Mouse (Mus musculus) cerebellum, adult (tissue): Measurements from ENCODE around the gene Zfand3.

ENCODE experiments used
- ATAC-seq: cut with Nextera tagmentation; 2 replicates; pipeline ENCODE4 v1.9.2; 2017; ENCODE audit warnings: mild to moderate bottlenecking, moderate library complexity, mixed read lengths; ENCODE audit not compliant: insufficient number of reproducible peaks, low FRiP score, low TSS enrichment

The Zfand3 gene

DNA sequence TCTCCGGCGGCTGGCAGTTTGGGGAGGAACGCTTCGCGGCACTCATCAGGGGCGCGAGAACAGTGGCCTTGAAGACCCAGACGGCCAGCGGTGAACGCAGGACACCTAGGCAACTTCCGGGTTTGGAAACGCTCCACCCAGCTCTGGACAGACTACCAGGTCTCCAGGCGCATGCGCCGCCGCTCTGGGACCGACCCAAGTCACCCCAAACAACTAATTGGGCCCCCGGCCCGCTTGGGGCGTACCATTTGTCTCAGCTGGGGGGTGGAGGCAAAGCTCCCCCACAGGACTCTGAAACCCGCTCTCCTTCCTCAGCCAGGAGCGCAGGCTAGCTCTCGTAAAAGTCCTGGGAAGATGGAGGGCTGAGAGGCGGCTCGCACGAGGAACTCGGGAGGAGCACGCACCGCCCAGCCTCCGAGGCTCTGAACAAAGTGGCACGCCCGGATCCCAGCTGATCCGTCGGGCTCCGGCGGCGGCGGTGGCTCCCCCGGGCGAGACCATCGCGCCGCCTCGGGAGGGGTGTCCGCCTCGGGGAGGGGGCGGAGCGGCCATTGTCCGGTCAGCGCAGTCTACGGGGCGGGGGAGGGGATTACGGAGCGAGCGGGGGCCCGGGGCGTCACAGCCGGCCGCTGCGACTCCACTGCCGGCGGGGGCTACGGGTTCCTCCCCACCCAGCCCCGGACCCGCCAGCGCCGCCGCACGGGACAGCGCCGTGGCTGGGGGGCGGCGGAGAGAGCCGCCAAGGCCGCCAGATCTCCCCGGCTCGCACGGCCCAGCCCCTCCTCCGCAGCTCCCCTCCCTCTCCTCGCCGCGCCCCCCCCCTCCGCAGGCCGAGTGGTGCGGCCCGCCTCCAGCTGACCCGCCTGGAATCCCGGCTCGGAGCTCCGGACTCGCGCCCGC is at the start of gene Zfand3:
Gene Zfand3, plus strand, starts transcription at position 531 of the 900 bp plus-strand sequence.
- ATAC-seq, result peak; percentile 91

DNA sequence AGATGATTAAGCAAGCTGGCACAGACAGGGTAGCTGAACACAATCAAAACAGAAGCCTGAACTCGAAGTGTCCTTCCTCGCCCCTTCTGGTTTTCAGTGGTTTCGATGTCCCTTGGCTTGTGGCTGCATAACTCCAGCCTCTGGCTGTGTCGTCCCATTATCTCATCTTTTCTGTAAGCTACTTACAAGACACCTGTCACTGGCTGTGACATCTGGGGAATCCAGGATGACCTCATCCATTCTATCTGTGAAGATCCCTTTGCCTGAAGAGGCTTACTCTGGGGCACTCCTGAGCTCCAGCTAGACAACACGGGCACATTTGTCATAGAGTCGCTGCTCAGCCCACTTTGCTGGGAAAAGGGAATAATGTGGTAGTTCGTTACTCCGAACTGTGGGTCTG is 48.7 kb upstream of the Zfand3 start:
- ATAC-seq, result no peak

DNA sequence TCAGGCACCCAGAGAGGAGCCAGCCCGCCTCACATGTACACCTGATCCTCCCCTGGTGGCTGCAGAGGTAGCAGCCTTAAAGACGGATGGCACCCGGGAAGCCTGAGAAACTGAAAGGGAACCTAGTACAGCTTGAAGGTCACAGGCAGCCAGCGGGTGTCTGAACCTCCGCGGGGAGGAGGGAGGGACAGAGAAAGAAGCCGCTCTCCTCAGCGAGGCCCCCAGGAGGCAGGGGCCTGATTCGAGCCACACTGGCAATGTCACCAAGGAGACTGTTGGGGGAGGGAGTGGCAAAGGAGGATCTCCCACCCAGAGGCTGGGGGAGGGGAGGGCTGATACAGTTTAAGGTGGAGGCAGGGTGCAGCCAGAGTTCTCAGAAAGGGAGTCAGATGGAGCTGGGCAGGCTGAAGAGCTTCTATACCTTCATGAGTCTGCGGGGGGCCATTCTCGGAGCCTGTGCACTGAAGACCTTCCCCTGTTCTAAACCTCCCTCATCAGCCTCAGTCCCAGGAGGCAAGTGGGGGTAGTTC is 40.7 kb upstream of the Zfand3 start:
- ATAC-seq, result no peak

DNA sequence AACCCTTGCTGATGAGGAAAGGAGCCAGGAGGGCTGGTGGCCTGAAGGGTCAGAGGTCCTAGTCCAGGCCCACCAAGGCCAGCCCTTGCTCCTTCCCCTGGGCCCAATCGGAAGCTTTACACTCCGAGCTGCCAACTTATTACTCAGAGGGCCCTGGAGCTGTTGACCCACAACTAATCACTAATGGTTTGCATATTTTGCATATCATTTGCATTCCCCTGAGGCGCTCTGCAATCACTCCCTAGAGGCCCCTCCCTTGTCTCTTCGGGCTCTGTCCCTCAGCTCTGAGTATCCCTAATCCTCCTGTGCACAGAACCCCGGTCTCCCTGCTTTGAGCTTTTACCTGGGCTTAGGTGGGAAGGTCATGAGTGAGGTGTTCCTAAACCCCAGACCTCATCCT is 39.0 kb upstream of the Zfand3 start:
- no peak for ATAC-seq

DNA sequence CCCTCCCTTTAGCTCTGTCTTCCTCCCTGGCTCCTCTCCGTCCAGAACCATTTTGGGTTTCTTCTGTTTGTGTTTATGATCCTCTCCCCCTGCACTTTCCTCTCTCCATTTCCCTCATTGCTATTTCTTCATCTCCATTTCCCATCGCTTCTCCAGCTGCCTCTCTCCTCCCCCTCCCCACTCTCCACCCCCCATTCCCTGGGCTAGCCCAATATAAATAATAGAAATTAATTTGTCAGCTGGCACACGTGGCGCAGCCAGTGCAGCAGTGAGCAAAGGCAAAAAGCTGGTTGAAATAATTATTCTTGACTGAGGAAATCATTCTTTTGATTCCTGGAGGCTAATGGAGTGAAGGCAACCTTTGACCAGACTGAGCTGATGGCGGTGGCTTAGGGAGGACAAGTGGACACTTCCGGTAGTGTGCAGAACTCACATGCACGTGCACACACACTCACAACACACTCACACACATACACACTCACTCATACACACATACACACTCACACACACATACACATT is 34.4 kb upstream of the Zfand3 start, which contains the start of gene Mdga1:
Gene Mdga1, minus strand, starts transcription at position 51 of the 519 bp plus-strand sequence.
- ATAC-seq, result no peak

DNA sequence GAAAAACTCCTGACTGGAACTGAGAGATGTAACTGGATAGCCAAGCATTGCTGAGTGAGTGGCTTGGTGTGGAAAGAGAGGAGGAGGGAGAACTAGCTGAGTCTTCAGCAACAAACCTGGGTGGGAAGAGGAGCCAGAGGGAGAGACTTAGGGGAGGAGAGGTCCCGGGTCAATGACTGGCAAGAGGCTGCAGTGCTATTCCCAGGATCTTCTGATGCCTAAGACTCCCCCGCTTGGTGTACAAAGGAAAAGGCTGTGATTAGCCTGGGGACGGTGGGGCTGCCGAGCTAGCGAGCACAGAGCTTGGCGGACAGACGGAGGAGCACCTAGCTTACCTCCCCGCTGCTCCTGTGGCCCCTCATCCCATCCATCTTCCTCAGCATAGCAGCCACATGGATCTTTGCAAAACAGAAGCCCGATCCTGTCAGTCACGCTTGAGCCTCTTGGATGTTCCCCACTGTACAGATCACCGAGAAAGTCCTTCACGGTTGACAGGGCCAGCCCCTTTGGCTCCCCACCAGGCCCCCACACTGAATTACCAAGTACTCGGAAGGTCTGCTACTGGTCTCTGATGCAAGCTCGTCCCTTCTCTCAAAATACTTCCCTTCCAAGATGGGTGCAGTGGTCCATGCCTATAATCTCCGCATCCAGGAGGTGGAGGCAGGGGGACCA is 32.6 kb upstream of the Zfand3 start:
- ATAC-seq, result no peak

DNA sequence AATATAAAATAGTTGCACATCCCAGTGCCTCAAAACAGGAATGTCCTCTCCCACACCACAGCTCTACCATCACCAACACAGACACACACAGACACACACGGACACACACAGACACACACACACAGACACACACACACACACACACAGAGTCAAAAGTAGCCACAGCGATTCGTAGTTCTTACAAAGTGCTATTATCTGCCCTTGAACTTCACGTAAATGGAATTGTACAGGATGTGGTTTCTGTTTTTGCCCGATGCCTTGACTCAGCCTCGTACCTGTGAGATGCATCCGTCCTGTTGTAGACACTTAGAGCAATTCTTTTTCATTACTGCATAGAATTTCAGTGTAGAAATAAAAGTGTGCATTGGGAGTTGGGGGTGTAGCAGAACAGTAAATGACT is 31.3 kb upstream of the Zfand3 start:
- ATAC-seq, result no peak

DNA sequence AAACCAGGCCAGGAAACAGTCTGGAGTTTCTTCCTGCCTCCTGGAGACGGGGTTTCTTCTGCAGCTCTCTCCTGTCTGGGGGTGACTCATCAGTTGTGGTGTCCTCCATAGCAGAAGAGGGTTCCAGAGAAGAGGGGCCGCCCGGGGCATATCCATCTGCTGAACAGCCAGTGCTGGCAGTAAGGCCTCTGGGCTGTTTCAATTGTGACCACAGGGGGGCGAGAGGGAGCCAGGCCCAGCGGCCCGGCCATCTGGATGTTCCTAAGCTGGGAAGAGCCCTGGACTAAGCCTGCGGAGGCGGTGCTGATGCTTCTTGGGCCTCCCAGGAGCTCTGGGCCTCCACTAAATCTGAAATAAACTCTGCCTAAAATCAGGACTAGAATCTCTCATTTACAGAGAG is 28.8 kb upstream of the Zfand3 start:
- peak; percentile 96 for ATAC-seq

DNA sequence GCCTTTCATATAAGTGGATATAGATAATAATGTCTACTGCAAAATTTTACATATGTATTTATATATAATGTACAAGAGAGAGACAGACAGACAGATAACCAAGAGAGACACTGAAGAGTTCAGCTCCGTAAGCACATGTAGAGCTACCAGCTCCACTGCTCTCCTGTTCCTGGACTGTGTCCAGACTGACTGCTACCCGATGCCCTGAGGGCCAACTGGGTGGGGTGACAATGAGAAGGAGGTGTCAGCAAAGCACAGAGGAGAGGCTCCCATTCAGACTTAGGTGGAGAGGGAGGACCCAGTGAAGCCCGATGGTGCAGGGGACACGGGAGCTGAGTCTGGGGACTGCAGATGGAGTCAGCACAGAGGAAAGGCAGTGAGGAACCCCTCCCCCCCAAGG is 25.5 kb upstream of the Zfand3 start:
- no peak for ATAC-seq

DNA sequence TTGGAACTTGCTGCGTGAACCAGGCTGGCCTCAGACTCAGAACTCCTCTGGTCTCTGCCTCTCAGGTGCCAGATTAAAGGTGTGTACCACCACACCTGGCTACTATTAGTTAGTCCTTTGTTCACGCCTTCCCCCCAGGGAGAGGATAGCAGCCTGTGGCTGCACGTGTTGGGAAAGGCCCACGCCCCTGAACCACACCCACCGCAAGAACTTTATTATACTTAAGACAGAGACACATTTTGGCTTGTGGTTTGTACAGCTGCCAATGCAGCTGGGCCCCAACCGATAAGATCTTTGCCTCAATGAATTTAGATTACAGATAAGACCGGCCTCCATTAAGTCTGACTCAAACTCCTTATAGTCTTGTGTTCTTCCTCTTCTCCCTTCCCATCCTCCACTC is 24.7 kb upstream of the Zfand3 start:
- ATAC-seq, result no peak

DNA sequence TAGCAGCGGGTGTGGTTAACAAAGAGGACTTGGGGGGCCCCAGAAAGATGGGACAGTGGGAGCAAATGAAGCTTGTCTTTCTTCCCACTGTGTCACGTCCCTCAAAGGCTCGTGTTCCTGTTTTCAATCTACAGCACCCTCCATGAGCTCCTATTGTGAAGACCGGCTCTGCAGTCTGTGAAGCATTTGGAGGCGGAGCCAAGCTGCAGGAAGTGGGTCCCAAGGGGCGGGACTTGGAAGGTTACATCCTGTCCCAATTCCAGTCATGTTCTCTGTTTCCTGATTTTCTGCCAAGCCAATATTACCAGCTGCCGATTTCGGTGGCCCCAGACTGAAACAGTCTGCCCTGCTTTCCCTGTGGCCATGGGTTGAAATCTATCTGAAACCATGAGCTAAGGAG is 23.0 kb upstream of the Zfand3 start:
- ATAC-seq, result no peak

DNA sequence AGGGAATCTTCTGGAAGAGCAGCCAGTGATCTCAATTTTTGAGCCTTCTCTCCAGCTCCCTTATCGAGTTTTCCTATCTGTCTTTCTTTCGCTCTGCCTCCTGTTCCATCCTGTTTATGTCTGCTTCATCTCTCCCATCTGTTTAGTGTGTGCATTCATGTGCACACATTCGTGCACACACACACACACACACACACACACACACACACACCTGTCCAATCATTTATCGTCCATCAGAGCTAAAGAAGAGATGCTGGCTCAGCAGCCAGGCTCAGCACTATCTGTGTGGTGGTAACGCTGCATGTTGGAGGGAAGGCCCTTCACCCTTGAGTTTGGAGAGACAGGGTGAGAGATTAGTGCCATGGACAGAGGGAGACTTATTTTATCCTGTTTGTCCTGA is 21.3 kb upstream of the Zfand3 start:
- no peak for ATAC-seq

DNA sequence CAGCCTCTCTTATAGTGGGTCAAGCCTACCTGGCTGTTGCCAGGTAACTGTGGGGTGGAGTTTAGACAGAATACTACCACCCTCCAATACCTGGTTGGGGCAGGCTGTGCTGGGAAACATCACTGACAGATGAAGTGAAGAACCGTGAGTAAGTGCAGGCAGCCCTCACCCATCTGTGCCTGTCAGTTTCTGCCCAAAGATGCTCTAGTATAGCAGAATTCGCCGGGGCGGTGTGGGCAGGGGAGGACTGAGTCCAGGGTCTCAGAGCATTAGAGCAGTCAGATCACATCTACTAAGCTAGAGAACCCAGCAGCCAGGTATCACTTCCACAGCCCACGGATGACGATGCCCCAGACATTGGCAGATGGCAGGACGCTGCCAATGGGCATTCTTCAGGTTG is 19.6 kb upstream of the Zfand3 start:
- no peak for ATAC-seq

DNA sequence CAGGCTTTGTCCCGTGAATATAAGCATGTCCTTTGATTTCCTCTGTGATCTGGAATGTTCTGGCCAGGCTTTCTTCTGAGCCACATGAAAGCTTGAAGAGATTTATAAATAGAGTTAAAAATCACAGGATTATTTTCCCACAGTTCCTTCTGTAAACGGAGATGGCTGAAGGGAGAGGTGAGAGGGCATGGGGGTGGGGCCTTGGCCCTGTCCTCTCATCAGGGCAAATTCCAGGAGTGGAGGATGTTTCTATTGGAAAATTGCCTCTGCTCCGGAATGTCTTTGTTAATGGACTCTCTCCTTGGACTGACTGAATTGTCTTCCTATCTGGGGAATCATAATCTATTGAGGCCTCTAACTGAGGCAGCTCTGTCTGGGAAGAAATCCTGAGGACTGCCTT is 19.0 kb upstream of the Zfand3 start:
- no peak for ATAC-seq

DNA sequence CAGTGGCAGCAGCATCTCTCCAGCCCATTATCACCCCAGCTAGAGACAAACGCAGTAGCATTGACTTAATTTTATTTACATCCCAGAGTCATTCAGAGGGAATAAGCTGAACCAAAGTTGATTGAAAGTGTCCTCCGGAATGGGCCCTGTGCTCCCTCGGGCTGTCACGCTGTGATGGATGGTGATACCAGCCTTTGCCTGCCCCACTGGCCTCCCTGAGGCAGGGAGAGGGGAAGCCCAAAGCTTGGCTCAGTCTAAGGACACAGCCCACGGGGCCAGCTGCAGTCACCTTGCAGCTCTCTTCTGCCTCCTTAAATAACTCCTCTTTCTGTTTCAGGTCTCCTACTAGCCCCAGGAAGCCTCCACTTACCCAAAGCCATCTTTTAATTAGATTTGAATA is 16.4 kb upstream of the Zfand3 start:
- ATAC-seq, result no peak

DNA sequence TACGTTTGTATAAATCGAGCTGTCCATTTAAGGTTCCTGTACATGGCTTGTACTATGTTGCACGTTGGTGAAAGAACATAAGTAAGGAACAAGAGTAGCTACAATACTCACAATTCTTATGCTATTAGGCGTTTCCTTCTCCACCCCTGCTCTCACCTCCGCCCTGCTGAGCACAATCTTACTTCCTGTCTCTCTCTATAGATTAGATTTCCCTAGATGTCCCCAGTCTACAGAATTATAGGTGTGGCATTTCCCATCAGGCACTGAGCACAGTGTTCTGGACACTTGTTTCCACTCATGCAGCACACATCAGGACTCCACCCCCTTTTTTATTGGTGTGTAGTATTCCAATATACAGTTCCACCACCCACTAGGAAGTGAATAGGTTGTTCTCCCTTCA is 14.9 kb upstream of the Zfand3 start:
- no peak for ATAC-seq

DNA sequence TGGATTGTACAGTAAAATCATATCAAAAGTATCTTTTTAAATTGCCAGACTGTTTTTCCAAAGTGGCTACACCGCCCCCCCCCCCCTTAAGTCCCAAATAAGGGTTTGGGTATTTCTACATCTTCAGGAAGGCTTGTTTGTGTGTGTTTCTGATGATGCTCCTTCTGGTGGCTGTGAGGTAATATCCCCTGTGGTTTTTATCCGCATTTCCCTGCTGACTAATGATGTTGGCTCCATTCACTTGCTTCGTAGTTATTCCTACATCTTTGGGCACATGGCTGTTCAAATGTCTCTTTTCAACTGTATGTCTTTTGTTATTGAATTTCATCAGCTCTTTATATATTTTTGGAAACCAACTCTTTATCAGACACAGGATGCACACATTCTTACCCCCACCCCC is 14.4 kb upstream of the Zfand3 start:
- no peak for ATAC-seq

DNA sequence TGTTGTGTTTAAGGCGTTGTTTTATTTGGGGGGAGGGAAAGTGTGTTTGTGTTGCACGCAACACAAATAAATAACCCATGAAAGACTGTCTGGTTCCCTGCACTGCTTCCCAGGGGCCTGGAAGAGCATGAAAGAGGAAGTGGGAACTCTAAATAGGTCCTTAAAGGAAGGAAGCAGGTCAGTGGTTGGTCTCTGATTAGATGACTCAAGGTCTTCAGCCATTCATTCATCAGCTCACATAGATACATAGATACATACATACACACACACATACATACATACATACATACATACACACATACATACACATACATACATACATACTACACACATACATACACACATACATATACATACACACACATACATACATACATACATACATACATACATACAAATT is 13.7 kb upstream of the Zfand3 start:
- no peak for ATAC-seq

DNA sequence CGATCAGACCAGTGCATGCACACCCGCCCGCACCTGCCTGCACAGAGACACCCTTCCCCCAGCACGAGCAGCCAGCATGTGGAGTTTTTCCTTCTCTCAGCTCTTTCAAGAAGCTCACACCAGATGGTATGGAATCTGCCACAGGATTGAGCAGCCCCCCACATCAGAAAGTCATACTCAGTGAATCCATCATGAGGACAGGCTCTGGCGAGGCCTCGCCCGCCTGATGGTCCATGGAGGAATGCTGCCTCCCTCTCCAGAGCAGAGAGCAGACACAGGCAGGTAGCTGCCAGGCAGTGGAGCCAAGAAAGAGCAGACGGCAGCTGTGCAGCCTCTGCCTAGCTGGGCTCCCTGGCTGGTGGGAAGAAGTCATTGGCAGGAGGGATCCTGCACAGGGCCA is 11.0 kb upstream of the Zfand3 start:
- ATAC-seq, result no peak

DNA sequence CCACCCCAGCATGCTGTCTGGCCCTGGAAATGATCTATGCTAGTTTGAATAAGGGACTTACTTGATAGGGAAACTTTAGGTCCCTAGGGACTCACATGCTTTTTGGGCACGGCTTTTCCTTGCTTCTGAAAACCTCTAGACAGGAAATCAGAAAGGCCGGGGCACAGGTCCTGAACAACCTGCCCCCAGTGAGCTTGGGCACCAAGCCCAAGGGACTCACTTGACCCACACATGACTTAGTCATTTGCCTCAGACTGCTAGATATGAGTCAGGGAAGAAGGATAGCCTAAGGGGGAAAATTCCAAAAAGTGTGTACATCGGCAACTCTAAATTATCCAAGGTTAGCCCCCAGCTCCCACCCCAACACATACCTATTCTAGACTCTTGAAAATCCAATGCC is 10.5 kb upstream of the Zfand3 start:
- ATAC-seq, result no peak

DNA sequence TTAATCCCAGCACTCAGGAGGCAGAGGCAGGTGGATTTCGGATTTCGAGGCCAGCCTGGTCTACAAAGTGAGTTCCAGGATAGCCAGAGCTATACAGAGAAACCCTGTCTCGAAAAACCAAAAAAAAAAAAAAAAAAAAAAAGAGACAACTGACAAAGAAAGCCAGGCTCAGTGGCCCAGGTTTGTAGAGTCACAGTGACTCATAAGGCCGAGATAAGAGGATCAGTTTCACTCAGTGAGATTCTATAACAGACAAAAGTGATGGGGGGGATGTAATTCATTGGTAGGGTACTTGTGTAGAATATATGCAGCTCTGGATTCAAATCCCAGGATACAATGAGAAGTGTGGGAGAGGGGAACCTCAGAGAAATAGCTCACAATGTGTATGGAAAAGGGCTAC is 10.1 kb upstream of the Zfand3 start:
- no peak for ATAC-seq
